Mouse (Mus musculus) right cerebral cortex, postnatal 14 days (tissue): ENCODE measurements around the gene Gm10668.
"Not testable (repeated sequence)": the region's sequence is repeated elsewhere in the genome, so short reads cannot be mapped to it uniquely, and the experiment has no call there.

Source experiments
- DNase-seq: peaks from one replicate; pipeline ENCODE4 v3.0.0; 2022

Gm10668 gene

DNA sequence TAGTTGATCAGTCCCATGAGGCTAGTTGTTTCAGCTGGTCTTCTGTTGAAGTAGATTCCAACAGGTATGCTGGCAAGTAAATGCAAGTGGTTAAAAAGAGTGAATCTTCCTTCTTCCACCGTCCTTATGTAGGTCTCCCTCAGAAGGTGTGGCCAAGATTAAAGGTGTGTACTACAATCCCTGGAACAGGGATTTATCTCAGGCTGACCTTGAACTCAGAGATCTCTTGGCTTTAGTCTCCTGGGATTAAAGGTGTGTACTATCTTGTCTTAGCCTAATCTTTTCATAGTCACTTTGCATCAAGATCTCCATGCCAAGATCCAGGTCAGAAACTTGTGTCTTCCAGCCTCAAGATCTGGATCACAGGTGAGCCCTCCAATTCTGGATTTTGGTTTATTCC, at the start of gene Gm10668:
TSS of gene Gm10668 (minus strand) at position 101 of the 400 bp plus-strand sequence.
- DNase-seq = not testable (repeated sequence)

DNA sequence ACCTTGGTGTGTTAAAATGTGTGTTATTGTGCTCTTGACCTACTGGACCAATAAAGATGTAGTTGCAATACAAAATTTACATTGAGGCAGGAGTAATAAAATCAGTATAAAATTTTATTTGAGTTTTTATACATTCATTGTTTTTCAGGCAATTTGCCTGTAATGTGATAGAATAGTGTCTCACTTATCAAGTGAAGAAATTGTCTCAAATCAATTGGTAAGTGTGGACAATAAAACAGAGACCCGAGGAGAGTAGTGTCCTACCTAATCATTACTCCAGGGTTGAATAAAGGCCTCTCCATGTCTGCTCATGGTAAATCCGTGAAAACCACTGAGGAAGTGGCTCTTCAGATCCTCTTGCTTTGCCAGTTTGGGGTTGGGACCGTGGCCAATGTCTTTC, 40.5 kb upstream of the Gm10668 start, which contains the start of gene Vmn1r112:
TSS of gene Vmn1r112 (plus strand) at position 301 of the 400 bp plus-strand sequence.
- DNase-seq = not testable (repeated sequence)

DNA sequence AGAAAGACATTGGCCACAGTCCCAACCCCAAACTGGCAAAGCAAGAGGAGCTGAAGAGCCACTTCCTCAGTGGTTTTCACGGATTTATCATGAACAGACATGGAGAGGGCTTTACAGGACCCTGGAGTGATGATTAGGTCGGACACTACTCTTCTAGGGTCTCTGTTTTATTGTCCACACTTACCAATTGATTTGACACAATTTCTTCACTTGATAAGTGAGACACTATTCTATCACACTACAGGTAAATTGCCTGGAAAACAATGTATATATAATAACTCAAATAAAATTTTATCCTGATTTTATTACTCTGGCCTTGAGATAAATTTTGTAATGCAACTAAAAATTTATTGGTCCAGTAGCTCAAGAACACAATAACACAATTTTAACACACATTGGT, 27.3 kb downstream of the Gm10668 start, which contains the start of gene Vmn1r111:
TSS of gene Vmn1r111 (minus strand) at position 101 of the 400 bp plus-strand sequence.
- not testable (repeated sequence) for DNase-seq
